Mouse (Mus musculus): ENCODE results near the gene Maml1.
"Not testable (repeated sequence)": the region's sequence is repeated elsewhere in the genome, so short reads cannot be mapped to it uniquely, and the experiment has no call there.

Gene Maml1

DNA sequence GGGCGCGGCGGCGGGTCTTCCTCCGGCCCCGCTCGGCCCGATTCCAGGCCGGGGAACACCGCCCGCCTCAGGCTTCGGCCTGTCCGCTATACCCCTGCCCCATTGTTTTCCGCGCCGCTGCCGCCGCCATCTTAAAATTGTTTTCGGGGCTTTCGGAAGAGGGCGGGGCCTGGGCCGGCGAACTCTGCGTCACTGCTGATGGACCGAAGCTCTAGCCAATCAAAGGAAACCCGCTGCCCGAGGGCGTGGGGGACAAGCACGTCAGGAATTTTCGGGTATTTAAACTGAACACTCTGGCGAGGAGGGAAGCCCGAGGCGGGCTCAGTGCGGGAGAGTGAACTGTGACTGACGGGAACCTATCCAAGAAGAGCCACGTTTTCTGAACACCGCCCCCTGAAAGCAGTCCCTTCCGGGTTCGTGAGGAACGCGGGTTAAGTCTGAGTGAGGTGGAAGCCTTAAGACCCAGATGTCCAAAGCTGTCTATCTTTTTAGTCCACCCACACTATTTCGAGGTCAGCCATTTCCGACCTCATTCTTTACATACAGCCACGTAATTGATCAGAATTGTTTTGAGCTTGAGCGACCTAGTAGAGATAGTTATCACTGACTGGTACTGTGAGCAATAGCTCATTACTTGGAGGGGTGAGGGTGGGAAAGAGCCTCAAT is at the start of gene Maml1:
Gene Maml1, minus strand, starts transcription at position 122 of the 666 bp plus-strand sequence.
- peak; percentile 99 for DNase-seq (ENCODE audit: inconsistent ontology term)

DNA sequence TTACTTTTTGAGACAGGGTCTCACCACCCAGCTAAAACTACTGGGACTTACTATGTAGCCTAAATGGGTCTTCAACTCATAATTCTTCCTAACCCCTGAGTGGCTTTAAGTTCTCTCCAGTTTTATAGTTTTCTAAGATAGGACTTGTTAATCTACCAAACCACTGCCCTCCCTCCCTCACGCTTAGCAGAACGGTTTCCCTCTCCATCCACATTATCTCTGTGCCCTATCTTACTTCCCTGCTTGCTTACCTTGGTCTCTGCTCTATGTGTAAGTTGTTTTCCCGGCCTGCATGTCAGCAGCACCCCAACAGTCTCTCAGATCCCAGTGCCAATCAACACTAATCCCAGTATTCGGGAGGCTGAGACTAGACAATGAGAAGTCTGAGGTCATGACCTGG is 44.8 kb upstream of the Maml1 start:
- DNase-seq (ENCODE audit: inconsistent ontology term) = no peak

DNA sequence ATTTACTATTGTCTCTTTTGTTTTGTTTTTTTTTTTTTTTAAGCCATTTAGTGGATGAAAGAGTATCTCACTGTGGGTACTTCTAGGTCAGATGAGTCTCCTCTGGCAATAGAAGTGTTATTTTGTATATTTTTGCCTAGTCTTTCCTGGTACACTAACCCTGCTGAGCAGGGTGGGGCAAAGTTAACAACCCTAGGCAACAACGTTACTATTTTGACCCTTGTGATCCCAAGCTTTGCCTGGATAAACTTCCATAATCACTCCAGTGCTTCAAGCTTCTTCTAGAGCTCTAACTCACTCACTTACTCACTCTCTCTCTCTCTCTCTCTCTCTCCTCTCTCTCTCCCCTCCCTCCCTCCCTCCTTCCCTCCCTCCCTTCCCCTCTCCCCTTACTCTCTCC is 44.0 kb upstream of the Maml1 start:
- DNase-seq (ENCODE audit: inconsistent ontology term) = no peak

DNA sequence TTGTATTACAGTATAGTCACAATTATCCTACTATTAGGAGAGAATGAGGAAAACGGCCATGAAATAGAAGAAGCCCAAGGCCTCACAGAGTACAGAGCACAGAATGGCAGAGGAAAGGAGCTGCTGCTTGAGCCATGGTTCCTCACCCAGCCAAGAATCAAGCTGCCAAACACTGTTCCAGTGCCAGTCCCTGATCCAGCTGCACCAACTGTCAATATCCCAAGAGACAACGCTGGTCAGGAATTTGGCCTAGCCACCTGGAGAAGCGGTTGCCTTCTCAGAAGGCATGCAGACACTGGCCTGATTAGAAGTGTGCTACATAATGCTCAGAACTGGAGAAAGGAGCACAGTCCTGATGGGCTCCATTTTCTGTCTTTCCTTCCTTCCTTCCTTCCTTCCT is 41.1 kb upstream of the Maml1 start:
- no peak for DNase-seq (ENCODE audit: inconsistent ontology term)

DNA sequence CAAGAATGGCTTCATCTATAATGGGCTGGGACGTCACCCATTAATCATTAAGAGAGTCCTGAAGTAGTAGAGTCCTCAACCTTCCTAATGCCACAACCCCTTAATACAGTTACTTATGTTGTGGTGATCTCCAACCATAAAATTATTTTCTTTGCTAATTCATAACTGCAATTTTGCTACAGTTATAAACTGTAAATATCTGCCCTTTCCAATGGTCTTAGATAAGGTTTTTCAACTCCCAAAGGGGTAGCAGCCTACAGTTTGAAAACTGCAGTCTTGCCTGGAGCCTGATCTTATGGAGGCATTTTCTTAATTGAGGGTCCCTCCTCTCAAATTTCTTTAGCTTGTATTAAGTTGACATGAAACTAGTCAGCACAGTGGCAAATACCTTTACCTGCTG is 37.3 kb upstream of the Maml1 start:
- no peak for DNase-seq (ENCODE audit: inconsistent ontology term)

DNA sequence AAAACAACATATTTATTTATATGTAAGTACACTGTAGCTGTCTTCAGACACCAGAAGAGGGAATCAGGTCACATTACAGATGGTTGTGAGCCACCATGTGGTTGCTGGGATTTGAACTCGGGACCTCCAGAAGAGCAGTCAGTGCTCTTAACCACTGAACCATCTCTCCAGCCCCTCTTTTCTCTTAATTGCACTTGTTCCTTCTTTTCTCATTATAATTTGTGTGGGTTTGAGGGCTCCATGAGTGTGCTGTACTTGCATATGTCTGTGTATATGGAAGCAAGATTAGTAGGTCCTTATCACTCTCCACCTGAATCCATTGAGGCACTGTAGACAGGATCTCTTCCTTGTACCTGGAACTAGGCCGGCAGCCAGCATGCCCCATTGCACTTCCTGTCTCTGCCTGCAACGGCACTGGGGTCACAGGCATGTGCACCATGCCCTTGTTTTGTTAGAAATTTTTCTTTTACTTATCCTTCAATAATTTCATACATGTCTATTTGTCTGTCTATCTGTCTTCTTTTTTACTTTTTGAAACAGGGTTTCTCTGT is 36.0 kb upstream of the Maml1 start:
- no peak for DNase-seq (ENCODE audit: inconsistent ontology term)

DNA sequence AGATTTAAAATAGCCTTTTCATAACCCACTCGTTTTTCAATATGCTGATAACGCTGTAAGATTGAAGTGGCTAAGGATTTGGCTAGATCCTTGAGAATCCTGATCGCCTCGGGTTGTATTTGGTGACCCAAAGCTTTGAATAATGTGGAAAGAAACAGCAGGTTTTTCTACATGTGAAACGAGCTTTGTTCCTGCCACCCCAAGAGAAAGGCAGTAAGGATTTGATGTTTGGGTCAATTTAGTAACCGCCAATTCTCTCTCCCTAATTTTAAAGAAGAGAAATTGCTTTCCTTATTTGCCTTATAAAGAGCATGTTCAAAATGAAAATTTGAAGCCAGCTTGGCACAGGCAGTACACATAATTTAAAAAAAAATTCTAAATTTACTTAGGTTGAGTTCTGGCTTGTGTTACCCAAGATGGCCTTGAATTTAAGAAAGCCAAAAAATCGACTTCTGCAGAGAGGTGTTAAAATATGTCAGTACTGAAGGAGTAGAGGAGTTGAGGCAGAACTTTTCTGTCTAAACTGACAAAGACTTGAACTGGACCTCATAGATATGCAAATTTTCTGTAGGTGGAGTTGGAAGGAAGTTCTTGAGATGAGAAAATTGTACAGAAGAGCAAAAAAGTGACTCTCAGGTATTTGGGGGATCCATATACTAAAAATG is 34.3 kb upstream of the Maml1 start:
- DNase-seq (ENCODE audit: inconsistent ontology term) = no peak

DNA sequence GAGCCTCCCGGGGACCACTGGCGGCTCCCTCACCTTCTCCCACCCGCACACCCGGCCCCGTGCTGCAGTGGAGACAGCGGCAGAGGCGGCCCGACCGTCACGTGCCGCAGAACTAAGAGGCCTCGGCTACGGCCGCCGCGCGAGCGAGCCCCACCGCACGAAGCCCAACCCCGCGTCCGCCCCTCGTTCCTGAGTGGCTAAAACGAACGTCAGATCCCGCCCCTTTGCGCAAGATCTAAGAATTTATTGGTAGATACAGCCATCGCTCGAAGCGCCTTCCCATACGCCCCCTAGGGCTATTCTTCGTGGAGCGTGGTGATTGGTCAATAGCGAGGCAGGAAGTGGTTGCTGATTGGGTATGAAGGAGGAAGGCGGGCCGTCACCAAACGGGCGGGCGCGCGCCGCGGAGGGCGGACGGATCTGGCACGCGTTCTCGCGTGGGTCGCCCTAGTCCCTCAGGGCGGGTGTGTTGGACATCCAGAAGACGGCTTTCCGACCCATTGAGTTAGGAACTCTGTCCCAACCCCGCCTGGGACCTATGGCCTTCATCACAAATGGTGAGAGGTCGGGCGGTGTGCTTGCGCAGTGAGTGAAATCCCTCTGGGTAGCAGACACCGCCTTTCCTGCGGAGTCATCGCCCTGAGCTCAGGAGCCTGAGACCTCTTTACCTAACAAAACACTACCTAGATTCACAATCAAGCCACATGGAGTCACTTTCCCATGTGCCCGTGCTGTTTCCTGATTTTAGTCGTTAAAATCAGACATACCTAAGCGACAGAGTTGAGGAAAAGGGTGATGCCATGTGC is 33.6 kb upstream of the Maml1 start, which contains the start of gene Canx:
Gene Canx, minus strand, starts transcription at position 178 of the 806 bp plus-strand sequence.
- DNase-seq (ENCODE audit: inconsistent ontology term) = peak; percentile 98

DNA sequence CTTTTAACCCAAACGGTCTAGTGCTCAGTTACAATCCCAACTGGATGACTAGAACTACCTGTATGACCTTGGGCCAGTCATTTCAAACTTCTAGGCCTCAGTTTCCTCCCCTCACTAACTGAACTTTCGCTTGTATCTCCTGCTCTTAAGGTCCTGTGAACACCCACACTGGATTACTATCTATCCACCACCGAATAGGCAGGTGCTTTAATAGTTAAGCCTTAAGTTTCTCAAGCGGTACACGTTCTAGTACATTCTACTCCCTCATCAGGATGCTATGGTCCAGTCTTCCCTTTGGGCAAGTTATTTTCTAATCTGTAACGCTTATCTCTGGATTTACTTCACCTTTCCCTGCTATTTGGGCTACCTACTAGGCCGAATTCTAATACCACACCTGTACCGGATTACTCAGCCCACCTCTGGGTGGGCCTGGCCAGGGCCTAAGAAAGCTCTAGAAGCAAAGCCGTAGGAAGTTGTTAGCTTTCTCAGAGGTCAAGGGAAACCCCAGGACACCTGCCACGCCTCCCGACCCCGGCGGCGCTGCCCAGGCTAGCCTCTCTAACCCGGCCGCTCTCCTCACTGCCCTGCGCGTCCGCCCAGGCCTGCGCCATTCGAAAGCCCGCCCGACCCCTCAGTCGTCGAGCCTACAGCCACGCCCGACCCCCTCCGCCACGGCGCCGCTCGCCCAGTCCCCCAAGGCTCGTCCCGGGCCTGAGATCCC is 32.8 kb upstream of the Maml1 start:
- no peak for DNase-seq (ENCODE audit: inconsistent ontology term)

DNA sequence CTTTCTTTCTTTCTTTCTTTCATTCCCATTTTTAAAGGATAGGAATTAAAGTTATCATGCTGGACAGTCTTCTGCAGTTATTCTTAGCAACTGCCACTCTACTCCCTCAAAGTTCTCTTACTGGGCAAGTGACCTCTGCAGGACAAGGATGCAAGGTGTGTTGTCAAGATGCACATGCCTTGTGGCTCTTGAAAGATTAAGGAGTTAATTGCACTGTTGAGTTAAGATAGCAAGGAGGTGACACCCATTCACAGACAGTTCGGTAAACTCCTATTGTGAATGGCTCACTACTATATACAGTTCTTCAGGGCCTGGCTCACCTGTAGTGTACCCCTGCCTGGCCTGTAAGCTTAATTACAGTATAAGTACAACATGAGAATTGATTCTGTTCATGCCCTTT is 31.7 kb upstream of the Maml1 start:
- no peak for DNase-seq (ENCODE audit: inconsistent ontology term)

DNA sequence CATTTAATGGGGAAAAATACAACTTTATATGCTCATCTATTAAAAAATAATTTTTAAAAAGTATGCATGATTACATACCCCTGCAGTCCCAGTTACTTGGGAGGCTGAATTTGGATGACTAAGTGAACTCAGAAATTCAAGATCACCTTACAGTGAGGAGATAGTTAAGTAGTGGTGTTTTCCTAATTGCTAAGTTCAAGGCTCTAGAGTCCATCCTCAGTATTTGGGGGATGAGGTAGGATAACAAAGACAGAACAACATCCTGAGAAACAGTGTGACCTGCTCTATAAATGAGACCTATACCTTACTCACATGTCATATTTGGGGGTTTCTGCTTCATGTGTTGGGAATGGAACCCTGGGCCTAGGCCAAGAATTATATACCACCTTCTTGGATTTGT is 30.2 kb upstream of the Maml1 start:
- no peak for DNase-seq (ENCODE audit: inconsistent ontology term)

DNA sequence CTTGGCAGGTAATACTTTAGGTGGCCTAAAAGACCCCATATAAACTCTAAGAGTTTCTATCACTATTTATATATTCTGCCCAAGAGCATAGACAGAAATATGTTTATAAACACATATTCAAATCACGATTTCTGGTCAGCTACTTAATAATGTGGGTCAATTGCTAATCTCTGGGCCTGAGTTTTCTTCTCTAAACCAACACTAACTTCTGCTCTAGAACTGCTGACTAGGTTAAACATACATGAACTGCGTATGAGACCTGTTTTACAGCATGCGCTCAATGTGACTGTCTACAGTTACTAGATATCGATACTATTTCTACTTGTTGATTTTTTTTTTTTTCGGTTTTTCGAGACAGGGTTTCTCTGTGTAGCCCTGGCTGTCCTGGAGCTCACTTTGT is 29.1 kb upstream of the Maml1 start:
- no peak for DNase-seq (ENCODE audit: inconsistent ontology term)

DNA sequence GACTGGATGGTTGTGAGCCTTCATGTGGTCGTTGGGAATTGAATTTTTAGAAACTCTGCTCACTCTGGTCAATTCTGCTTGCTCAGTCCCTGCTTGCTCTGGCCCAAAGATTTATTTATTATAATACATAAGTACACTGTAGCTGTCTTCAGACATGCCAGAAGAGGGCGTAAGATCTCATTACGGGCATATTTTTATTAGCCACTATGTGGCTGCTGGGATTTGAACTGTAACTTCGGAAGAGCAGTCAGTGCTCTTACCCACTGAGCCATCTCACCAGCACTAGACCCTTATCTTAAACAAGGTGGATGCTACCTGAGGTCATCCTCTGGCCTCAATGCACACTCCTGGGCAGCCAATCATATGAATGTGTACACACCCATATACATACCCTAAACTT is 27.2 kb upstream of the Maml1 start:
- DNase-seq (ENCODE audit: inconsistent ontology term) = not testable (repeated sequence)

DNA sequence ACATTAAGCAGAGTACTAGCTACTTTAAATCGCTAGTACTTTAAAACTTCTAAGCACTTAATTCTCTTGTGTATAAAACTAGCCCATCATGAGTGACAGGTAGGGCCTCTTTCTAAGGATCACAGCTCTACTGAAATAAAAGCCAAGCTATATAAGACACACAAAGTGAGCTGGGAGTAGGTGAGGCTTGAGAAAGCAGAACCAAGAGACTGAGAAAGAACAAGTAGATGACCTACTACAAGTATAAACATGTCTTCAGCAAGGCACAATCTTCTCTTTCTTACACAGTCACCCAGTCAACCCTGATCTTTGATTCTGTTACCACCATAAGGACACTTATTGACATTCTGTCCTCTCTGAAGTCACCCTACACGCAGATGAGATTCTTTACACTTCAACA is 20.7 kb upstream of the Maml1 start:
- no peak for DNase-seq (ENCODE audit: inconsistent ontology term)

DNA sequence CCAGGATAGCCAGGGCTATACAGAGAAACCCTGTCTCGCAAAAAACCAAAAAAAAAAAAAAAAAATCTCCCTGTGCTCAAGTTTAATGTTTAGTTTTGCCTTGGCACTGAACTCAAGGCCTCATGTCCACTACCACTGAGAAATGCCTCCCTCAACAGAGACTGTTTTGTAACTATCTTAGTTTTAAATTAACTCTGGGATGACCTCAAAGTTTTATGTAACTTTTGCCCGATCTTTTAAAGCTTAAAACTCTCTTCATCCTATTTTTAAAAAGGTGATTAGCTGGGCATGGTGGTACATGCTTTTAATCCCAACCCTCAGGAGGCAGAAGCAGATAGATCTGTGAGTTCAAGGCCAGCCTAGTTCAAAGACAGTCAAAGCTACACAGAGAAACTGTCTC is 11.3 kb upstream of the Maml1 start:
- DNase-seq (ENCODE audit: inconsistent ontology term) = no peak

DNA sequence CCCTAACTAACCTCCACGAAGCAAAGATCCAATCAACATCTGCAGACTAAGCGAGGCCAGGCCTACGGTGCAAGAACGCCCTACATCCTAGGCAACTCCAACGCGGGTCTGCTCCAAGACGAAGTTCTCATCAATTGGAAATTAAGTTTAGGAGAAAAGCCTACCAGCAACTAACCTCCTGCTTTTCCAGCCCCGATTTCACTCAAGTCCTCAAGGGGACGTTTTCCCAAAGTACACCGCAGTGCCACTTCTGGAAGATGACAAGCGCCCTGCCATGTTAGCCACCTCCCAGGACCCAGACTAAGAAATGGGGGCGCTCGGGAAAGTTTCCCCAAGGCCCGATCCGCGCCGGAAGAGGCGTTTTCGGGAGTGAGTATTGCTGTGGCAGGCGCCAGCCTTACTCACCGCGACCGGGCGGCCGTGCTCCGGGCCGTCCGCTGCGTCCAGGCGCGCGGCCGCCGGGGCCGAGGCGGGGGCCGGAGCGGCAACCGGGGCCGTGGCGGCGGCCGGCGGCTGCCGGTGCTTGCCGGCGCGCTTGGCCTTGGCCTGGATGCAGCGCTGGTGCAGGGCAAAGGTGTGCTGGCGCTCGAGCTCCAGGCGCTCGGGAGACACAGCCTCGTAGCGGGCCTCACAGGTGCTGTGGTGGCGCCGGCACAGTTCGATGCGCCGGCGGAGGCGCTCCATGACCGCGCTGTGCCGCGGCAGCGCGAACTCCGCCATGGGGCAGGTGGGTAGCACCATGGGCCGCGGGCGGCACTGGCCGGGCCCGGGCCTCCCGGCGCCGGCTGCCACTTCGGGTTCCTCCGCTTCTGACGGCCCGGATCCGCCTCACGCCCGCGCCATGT is 568 bp downstream of the Maml1 start:
- peak; percentile 58 for DNase-seq (ENCODE audit: inconsistent ontology term)

DNA sequence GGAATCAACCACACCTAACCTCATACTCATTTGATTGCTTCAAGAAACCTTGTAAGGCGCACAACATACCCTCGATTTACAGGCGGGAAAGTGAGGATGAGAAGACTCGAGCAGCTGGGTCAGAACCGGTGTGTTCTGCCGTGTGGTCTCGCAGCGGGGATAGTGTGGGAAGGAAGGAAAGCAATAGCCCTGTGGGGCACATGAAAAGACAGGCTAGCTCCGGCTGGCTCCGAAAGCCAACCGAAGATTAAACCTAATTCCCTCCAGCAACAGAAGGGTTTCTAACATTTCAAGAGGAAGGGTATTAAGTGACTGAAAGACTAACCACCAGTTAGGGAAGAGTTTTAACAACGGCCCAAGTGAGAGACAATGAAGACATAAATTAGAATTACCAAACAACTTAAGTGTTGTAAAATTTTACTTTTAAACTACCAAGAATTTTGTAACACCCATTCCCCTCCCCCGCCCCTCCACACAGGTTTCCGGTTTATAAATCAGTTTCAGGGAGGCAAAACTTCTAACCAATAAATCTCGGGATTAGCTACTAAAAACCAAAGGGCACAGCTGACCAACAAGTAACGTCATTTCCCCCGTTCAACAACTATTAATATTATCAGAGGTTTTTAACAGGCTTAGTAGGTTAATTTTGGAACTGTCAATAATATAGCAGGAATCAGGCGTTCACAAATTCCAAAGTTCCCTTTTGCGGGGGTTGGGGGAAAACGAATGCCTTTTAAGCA is 1.5 kb downstream of the Maml1 start:
- peak; percentile 48 for DNase-seq (ENCODE audit: inconsistent ontology term)

DNA sequence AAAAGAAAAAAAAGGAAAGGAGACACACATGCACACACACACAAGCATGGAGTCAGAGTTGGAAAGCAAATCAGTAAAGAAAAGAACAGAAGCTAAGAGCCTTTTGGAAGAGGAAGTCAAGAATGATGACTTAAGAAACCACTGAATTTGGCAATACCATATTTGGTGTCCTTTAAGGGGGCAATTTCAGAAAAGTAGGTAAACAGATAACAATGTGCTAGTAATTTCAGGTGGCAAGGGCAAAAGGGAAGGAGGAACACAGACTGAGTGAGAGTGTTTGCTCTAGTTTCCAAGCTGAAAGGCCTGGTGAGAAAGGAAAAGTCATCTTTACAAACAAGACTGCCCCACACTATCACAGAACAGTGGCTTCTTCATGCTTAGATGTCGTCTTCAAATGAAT is 5.7 kb downstream of the Maml1 start:
- DNase-seq (ENCODE audit: inconsistent ontology term) = no peak

DNA sequence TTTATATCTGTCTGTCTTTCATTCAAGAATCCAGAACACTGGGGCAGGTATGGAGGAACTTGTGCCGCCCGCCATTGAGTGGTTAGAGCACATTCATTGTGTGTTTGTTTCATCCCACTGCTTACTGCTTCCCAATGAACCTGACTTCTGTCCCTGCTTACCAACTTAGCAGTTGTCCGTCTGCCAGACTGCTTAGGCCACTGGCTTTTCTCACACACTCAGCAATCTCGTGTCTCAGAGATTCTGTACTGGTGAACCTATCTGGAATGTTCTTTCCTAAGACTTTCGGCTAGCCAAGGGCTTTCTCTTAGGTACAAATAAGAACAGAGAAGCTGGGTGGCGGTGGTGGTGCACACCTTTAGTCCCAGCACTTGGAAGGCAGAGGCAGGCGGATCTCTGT is 6.4 kb downstream of the Maml1 start:
- no peak for DNase-seq (ENCODE audit: inconsistent ontology term)

DNA sequence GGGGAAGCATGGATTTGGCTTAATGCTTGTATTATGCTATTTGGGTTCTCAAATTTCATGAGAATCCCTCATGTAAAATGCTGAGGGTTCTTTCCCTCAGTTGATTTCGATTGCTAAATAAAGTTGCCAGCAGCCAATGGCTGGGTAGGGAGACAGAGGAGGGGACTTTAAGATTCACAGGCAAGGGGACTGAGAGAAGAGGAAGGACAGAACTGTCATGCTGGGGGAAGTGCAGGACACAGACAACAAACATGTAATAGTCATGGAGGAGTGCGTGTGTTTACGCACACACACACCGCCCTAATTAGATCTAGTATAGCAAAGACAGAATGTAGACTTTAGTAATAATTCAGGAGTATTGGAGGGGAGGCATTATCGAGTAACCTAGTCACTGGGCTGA is 6.8 kb downstream of the Maml1 start:
- no peak for DNase-seq (ENCODE audit: inconsistent ontology term)
